Mouse (Mus musculus): ENCODE measurements around the gene Ndufb6.

- TF ChIP-seq CTCF (conservative IDR thresholded peaks at IDR 0.05 in 1 of 2, IDR thresholded peaks at IDR 0.05 in 1 of 2; ENCODE audit: low read depth in 2 of 2, low read length in 2 of 2), result no peak
- no peak for TF ChIP-seq MYC (IDR thresholded peaks at IDR 0.05; ENCODE audit: low read depth, low read length)
These were observed 53.1 kb downstream of the Ndufb6 start for GRCm38 (mm10) chr4:40226095-40226494.

Measured in CH12.LX (cell line).